Mouse (Mus musculus) embryonic fibroblast, embryonic 13.5 days (primary cell): ENCODE results near the gene Heatr5a. TPM values are rescaled to one million over a fixed set of nuclear protein-coding genes. Genes with fewer than 3 reads are reported as not detected.
A peak's percentile ranks its signal among the peaks of the same experiment; 100 is the strongest.

ENCODE experiments used
- H3K27ac ChIP-seq: 2 replicates; pipeline ENCODE4 v1.5.1; 2012; ENCODE audit warnings: low read length, control low read depth, inconsistent platforms; ENCODE audit not compliant: insufficient read depth
- H3K4me1 ChIP-seq: 2 replicates; pipeline ENCODE4 v1.6.1; 2011; ENCODE audit warnings: low read length; ENCODE audit not compliant: control insufficient read depth, insufficient read depth
- H3K4me3 ChIP-seq: 2 replicates; pipeline ENCODE4 v1.5.1; 2011; ENCODE audit warnings: mild to moderate bottlenecking, control low read depth, low read length; ENCODE audit not compliant: insufficient read depth
- CTCF ChIP-seq: IDR thresholded peaks from 2 replicates; pipeline ENCODE4 v1.5.1; 2011; ENCODE audit warnings: mild to moderate bottlenecking, control low read depth, low read length, moderate library complexity, borderline replicate concordance; ENCODE audit not compliant: insufficient read depth
- POLR2A ChIP-seq: IDR thresholded peaks from 2 replicates; pipeline ENCODE4 v1.6.1; 2011; ENCODE audit warnings: low read depth, mild to moderate bottlenecking, control low read depth, low read length, moderate library complexity
- polyA plus RNA-seq: library from polyadenylated mRNA; stranded (reverse); fragments of >200 nt; gene quantifications from 2 replicates; pipeline ENCODE4 v1.2.4, GENCODE M21; 2011; ENCODE audit warnings: low read depth; ENCODE audit not compliant: missing spikeins, insufficient read length

Heatr5a gene
- polyA plus RNA-seq, 1 experiment: 54.1 TPM

GRCm38 (mm10) chr12:51835219-51835618, 135.9 kb downstream of the Heatr5a start:
- TF ChIP-seq CTCF: no peak
- no peak for TF ChIP-seq POLR2A

GRCm38 (mm10) chr12:51831931-51832330, 139.2 kb downstream of the Heatr5a start:
- peaks cover 3% of the 10 kb centered on the region for H3K4me1 ChIP-seq
- H3K27ac ChIP-seq: no peak overlapping the region
- TF ChIP-seq CTCF (no peak), POLR2A (no peak)
- no peak overlapping the region for H3K4me3 ChIP-seq

More at GRCm38 (mm10) chr12:51835219-51835618, 135.9 kb downstream of the Heatr5a start:
- Histone ChIP-seq H3K27ac (no peak overlapping the region), H3K4me1 (no peaks in the 10 kb centered on the region), H3K4me3 (no peak overlapping the region)

GRCm38 (mm10) chr12:51831296-51831695, 139.8 kb downstream of the Heatr5a start:
- TF ChIP-seq POLR2A: no peak
- TF ChIP-seq CTCF: no peak
- Histone ChIP-seq H3K4me1 (peaks cover 3% of the 10 kb centered on the region), H3K4me3 (no peak overlapping the region), H3K27ac (no peak overlapping the region)

DNA sequence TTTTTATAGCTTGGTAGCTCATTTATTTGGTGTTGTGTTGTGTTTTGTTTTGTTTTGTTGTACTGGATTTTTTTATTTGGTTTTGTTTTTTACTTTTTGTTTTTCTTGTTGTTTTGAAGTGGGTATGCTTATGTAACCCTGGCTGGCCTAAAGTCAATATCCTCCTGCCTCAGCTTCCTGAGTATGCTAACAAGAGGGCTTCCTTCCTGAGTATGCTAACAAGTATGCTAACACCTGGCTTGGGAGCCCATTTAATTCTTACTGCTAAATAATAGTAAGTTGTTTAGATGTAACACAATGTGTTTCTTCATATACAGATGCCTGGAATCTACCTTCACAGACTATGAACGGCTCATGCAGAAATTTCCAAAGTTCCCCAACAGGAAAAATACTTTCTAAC, 140.4 kb downstream of the Heatr5a start:
- Histone ChIP-seq H3K4me3 (peak overlapping the region; percentile 52; the same call in 1 of the 2 replicates), H3K4me1 (peaks cover 3% of the 10 kb centered on the region), H3K27ac (no peak overlapping the region)
- TF ChIP-seq POLR2A: no peak

DNA sequence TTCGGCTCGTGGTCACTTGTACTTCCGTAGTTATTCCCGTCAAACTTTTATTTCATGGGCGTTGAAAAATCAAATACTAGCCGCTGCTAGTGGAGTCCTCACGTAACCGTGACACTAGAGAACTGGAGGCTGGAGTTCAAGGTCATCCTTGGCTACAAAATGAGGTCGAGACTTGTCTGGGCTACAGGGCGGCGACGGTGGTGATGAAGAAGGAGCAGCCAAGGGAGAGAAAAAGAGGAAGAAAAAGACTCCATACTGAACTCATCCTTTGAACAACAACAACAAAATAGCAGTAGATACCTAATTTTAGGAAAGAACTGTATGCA, 141.1 kb downstream of the Heatr5a start:
- Histone ChIP-seq H3K27ac (peak overlapping the region; percentile 96), H3K4me1 (peaks cover 3% of the 10 kb centered on the region), H3K4me3 (peak overlapping the region; percentile 52)
- TF ChIP-seq POLR2A: no peak
- no peak for TF ChIP-seq CTCF

- TF ChIP-seq CTCF: no peak
- TF ChIP-seq POLR2A: peak; percentile 59
- H3K4me1 ChIP-seq: peaks cover 3% of the 10 kb centered on the region
- H3K4me3 ChIP-seq: peak within 1 kb of the TSS; percentile 91
- peak within 1 kb of the TSS; percentile 96 for H3K27ac ChIP-seq
These were observed 141.6 kb downstream of the Heatr5a start, which contains the start of gene Hectd1 for GRCm38 (mm10) chr12:51829290-51830076. Gene Hectd1, minus strand, starts transcription at chr12:51829536.

DNA sequence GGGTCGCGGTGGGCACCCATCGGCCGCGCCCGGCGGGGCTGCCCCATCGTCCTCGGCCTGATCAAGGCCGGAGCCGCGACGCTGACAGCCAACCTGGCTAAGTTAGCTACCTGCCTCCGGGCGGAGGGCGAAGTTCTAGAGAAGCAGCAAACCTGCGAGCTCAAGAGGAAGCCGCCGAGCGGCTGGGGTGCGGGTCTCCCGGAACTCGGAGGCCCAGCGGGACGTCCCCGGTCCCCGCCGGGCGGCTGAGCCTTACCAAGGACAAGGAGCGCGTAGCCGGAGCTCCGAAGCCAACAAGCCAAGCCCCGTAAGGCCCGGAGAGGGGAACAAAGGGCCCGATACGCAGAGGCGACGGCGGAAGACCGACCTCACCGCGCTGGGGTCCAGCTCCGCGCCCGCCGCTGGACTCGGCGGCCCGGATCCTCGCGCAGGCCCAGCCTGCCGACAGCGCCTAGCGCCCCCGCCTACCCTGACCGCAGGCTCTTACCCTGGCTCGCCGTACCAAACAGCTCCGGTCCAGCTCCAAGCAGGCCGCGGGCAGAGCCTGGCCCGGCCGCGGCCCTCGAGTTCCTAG, 142.3 kb downstream of the Heatr5a start:
- Histone ChIP-seq H3K27ac (peak overlapping the region; percentile 96), H3K4me1 (peaks cover 3% of the 10 kb centered on the region), H3K4me3 (peak overlapping the region; percentile 91)
- no peak for TF ChIP-seq CTCF

DNA sequence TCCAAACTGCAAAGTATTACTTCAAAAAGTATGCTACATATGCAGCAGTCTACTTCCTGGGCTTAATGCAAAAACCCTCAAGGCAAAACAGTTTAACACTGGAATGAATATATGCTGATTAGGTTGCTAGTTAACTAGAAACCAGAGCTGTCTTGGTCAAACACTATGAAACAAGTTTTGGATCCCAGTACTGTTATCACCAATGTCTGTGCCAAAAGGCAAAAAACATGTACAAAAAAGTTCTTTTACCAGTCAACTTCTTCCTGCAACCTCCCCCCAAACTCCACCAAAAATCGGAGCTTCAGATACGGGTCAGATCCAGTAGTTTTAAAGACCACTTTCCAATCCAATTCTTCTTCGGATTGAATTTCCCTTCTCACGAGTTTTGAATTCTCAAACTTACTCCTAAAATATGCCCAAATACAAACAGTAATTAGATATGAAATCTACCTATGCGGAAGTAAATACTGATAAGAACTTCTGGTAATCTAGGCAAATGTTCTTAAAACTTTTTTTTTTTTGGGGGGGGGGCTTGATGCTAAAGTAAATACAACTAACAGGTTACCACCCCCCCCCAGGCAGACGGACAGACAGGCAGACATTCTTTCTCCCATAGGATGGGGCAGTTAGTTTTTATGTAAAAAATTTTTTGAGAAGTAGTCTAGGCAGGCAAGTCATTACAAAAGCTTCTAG, 143.0 kb downstream of the Heatr5a start:
- Histone ChIP-seq H3K27ac (peak overlapping the region; percentile 96; the same call in 1 of the 2 replicates), H3K4me3 (peak overlapping the region; percentile 91), H3K4me1 (peaks cover 6% of the 10 kb centered on the region)
- no peak for TF ChIP-seq POLR2A

Other genes starting within 250 kb of the Heatr5a start
- 92.4 and 93.5 TPM in 2 replicates for gene Hectd1, start 141.8 kb downstream of the Heatr5a start, polyA plus RNA-seq
- gene Dtd2, start 35.2 kb upstream of the Heatr5a start, polyA plus RNA-seq: 8.7 and 9.0 TPM in 2 replicates
- not detected in 2 replicates for gene Gpr33, start 56.7 kb upstream of the Heatr5a start, polyA plus RNA-seq
- 6.0 and 6.9 TPM in 2 replicates for gene Nubpl, start 126.4 kb upstream of the Heatr5a start, polyA plus RNA-seq